Comparison of ENCODE assay signal across 9 mouse cellular contexts in the genomic region with DNA sequence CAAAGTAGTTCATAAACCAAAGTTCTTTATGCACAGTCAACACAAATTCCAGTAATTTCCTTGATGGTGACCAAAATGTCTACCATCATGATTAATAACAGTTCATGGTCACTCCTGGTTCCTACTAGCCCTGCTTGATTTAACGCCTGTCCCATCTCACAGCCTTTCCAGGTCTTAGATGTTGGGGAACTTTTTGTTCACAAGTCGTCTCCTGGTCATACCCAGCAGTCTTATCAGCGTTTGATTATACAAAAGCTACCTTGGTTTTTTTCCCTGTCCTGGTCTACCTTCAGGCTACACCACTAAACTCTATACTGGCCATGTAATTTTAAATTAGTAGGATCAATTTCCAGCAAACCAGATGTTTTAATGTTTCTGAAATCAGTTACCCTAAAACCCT. TPM values are rescaled to one million over a fixed set of nuclear protein-coding genes. Genes with fewer than 3 reads are reported as not detected.
DNase-seq lines count a peak whose midpoint lies in the region; ATAC-seq and TF ChIP-seq lines count a peak whose summit lies in the region.
"Had no signal": no experiment of that assay in that cellular context is flagged by ENCODE, and none has a peak within 500 bp of the region (broad histone marks: within the 10 kb centered on the region; RNA-seq: fewer than 3 reads in every experiment).

No protein-coding gene starts in this region.

- no peak for ATAC-seq in heart, embryonic 14.5 days (ENCODE audit: insufficient number of reproducible peaks, insufficient read depth, low FRiP score, low read depth)
- ATAC-seq in hindbrain, embryonic 11.5 days (ENCODE audit: low FRiP score): no peak

- peak overlapping the region in 1 of 2 experiments; percentile 90; a peak in 1 of 4 replicates for H3K4me3 ChIP-seq in heart, embryonic 14.5 days (ENCODE audit: control insufficient read depth in 1 of 2, insufficient read depth in 1 of 2, low read depth in 1 of 2, low read length in 2 of 2)
- H3K4me3 ChIP-seq in MEL (ENCODE audit: control insufficient read depth in 1 of 2, insufficient read depth in 1 of 2, low read depth in 2 of 2, low read length in 2 of 2): peak overlapping the region; percentile 12 to 75
- H3K4me3 ChIP-seq in hindbrain, embryonic 11.5 days (ENCODE audit: low read depth, low read length): peak overlapping the region; percentile 90
- H3K4me3 ChIP-seq in midbrain, embryonic 10.5 days: peak overlapping the region; percentile 92

- H3K79me2 ChIP-seq in MEL (ENCODE audit: control insufficient read depth, insufficient read depth, low read length, poor library complexity): peaks cover 41% of the 10 kb centered on the region

- H3K36me3 ChIP-seq in heart, embryonic 14.5 days (ENCODE audit: control insufficient read depth, insufficient read depth, low read length): peaks cover 36% of the 10 kb centered on the region
- H3K36me3 ChIP-seq in MEL (ENCODE audit: control insufficient read depth in 1 of 2, insufficient read depth in 2 of 2, low read length in 2 of 2): peaks cover 17 to 51% of the 10 kb centered on the region in 2 experiments
- H3K36me3 ChIP-seq in hindbrain, embryonic 11.5 days (ENCODE audit: control insufficient read depth, insufficient read depth, low read length): peaks cover 4% of the 10 kb centered on the region; the same call in 1 of the 2 replicates
- peaks cover 45% of the 10 kb centered on the region for H3K36me3 ChIP-seq in midbrain, embryonic 10.5 days

- H3K9me3 ChIP-seq in heart, embryonic 14.5 days (ENCODE audit: control insufficient read depth, low read length): no peaks in the 10 kb centered on the region
- no peaks in the 10 kb centered on the region for H3K9me3 ChIP-seq in MEL (replicated peaks; ENCODE audit: insufficient read depth, low read length)
- H3K9me3 ChIP-seq in hindbrain, embryonic 11.5 days (ENCODE audit: control insufficient read depth, low read length): no peaks in the 10 kb centered on the region
- no peaks in the 10 kb centered on the region for H3K9me3 ChIP-seq in midbrain, embryonic 10.5 days (replicated peaks)

- 57% methylated on average over 3 of the region's 3 CpGs for WGBS in heart, embryonic 14.5 days
- 59% methylated on average over 3 of the region's 3 CpGs for WGBS in hindbrain, embryonic 11.5 days
- WGBS in midbrain, embryonic 10.5 days: 77% methylated on average over 3 of the region's 3 CpGs

- TF ChIP-seq CTCF in MEL (IDR thresholded peaks at IDR 0.05 in 2 of 3, conservative IDR thresholded peaks at IDR 0.05 in 1 of 3; ENCODE audit: control insufficient read depth in 1 of 3, insufficient read depth in 1 of 3, low read depth in 2 of 3, low read length in 3 of 3, poor library complexity in 1 of 3, severe bottlenecking in 1 of 3): no peak

- no peak for TF ChIP-seq RAD21 in MEL (IDR thresholded peaks at IDR 0.05; ENCODE audit: low read depth, low read length)

- H3K27ac ChIP-seq in heart, embryonic 14.5 days (replicated peaks in 1 of 2; ENCODE audit: control insufficient read depth in 1 of 2, insufficient read depth in 1 of 2, low read depth in 2 of 2, low read length in 2 of 2): no peak overlapping the region; a peak in 1 of 4 replicates
- H3K27ac ChIP-seq in MEL (ENCODE audit: control insufficient read depth, low read depth, low read length): peak overlapping the region; percentile 39
- no peak overlapping the region for H3K27ac ChIP-seq in hindbrain, embryonic 11.5 days (ENCODE audit: low read depth, low read length)
- H3K27ac ChIP-seq in midbrain, embryonic 10.5 days (replicated peaks): 0 out of 2 replicates have a peak overlapping the region, but pooled peaks have one; percentile 100

- no peaks in the 10 kb centered on the region for H3K27me3 ChIP-seq in heart, embryonic 14.5 days (ENCODE audit: control insufficient read depth, insufficient read depth, low read length)
- no peaks in the 10 kb centered on the region for H3K27me3 ChIP-seq in MEL (ENCODE audit: control insufficient read depth in 1 of 2, insufficient read depth in 2 of 2, low read length in 2 of 2)
- H3K27me3 ChIP-seq in hindbrain, embryonic 11.5 days (ENCODE audit: control insufficient read depth, insufficient read depth, low read length): no peaks in the 10 kb centered on the region
- no peaks in the 10 kb centered on the region; the same call in 1 of the 2 replicates for H3K27me3 ChIP-seq in midbrain, embryonic 10.5 days (ENCODE audit: low read depth, poor library complexity, severe bottlenecking)

- H3K4me1 ChIP-seq in heart, embryonic 14.5 days (ENCODE audit: control insufficient read depth in 2 of 2, insufficient read depth in 2 of 2, low read length in 2 of 2): peaks cover 2 to 31% of the 10 kb centered on the region in 2 experiments
- H3K4me1 ChIP-seq in MEL (ENCODE audit: control insufficient read depth in 1 of 2, insufficient read depth in 2 of 2, low read length in 2 of 2): peaks cover 15 to 31% of the 10 kb centered on the region in 2 experiments
- no peaks in the 10 kb centered on the region; the same call in 1 of the 2 replicates for H3K4me1 ChIP-seq in hindbrain, embryonic 11.5 days (replicated peaks; ENCODE audit: control insufficient read depth, insufficient read depth, low read length)
- peaks cover 44% of the 10 kb centered on the region for H3K4me1 ChIP-seq in midbrain, embryonic 10.5 days

- TF ChIP-seq EP300 in MEL (IDR thresholded peaks at IDR 0.05; ENCODE audit: low read depth in 1 of 2, low read length in 2 of 2): no peak

- TF ChIP-seq POLR2A in MEL (IDR thresholded peaks at IDR 0.05; ENCODE audit: control insufficient read depth in 1 of 2, insufficient read depth in 1 of 2, low read depth in 1 of 2, low read length in 2 of 2, poor library complexity in 1 of 2): no peak

- no peak for DNase-seq in heart, adult 8-10 months (ENCODE audit: low spot score)
- no peak for DNase-seq in MEL (ENCODE audit: low read depth, low spot score)
- no peak for DNase-seq in hindbrain, embryonic 11.5 days (ENCODE audit: low spot score)
- DNase-seq in midbrain, embryonic 10.5 days (ENCODE audit: low spot score): no peak
- no peak for DNase-seq in frontal cortex, postnatal 36 days (ENCODE audit: low spot score in 2 of 2)
- no peak for DNase-seq in gastrocnemius, adult 18-20 months (ENCODE audit: low spot score)
- no peak for DNase-seq in thymus, postnatal 36 days
- DNase-seq: thymus, adult 2 months had no signal

- H3K9ac ChIP-seq in heart, embryonic 14.5 days (ENCODE audit: low read length): peak overlapping the region; percentile 100; the same call in 1 of the 2 replicates
- H3K9ac ChIP-seq in MEL (ENCODE audit: control insufficient read depth, low read depth, low read length, poor library complexity, severe bottlenecking): peak overlapping the region; percentile 64
- peak overlapping the region; percentile 100 for H3K9ac ChIP-seq in hindbrain, embryonic 11.5 days (ENCODE audit: low read depth, low read length)

- H3K4me2 ChIP-seq in heart, embryonic 14.5 days (ENCODE audit: low read length): peak overlapping the region; percentile 67
- H3K4me2 ChIP-seq in hindbrain, embryonic 11.5 days (replicated peaks; ENCODE audit: low read depth, low read length): peak overlapping the region; percentile 53

TF ChIP-seq in MEL, 35 proteins besides CTCF, POLR2A, EP300 and RAD21:
- TF ChIP-seq TAL1 (IDR thresholded peaks at IDR 0.05; ENCODE audit: low read length) (no peak), RCOR1 (IDR thresholded peaks at IDR 0.05; ENCODE audit: low read depth, low read length) (no peak), HCFC1 (IDR thresholded peaks at IDR 0.05; ENCODE audit: low read depth, low read length) (no peak), CHD2 (IDR thresholded peaks at IDR 0.05; ENCODE audit: low read length) (no peak), CHD1 (IDR thresholded peaks at IDR 0.05; ENCODE audit: low read depth, low read length) (no peak), ELF1 (IDR thresholded peaks at IDR 0.05; ENCODE audit: low read depth, low read length) (no peak), POLR2AphosphoS5 (IDR thresholded peaks at IDR 0.05; ENCODE audit: borderline replicate concordance, low read depth, low read length) (no peak), USF2 (IDR thresholded peaks at IDR 0.05; ENCODE audit: borderline replicate concordance in 1 of 2, insufficient read depth in 1 of 2, low read depth in 1 of 2, low read length in 2 of 2) (no peak), BHLHE40 (IDR thresholded peaks at IDR 0.05; ENCODE audit: borderline replicate concordance, low read depth, low read length) (no peak), POLR2AphosphoS2 (IDR thresholded peaks at IDR 0.05; ENCODE audit: low read length) (no peak)

RNA-seq across cellular contexts. Expression of a gene that starts 3.2 kb away (rescaled TPM):
- 24.7 and 25.2 TPM in 2 replicates for polyA plus RNA-seq in heart, embryonic 14.5 days (2014; fragmentation: Nextera tagmentation; extraction: Ambion mirVana)
- total RNA-seq in heart, adult 8-10 months (2022): 10 to 100 TPM; 24.5 to 31.5 (median 28.2) TPM
- total RNA-seq in MEL (2012; rRNA removed): 15.3 and 18.8 TPM in 2 replicates
- polyA plus RNA-seq in MEL (2012; ENCODE audit: insufficient read depth in 1 of 2, insufficient read length in 2 of 2, low read depth in 1 of 2, low replicate concordance in 2 of 2, missing spikeins in 1 of 2): 10 to 100 TPM in 1 of 2 experiments, not detected in 1; 14.3 TPM
- polyA plus RNA-seq in hindbrain, embryonic 11.5 days (2014; fragmentation: Nextera tagmentation; extraction: Ambion mirVana): 57.9 and 61.3 TPM in 2 replicates
- 62.9 and 74.4 TPM in 2 replicates for polyA plus RNA-seq in midbrain, embryonic 10.5 days (2016; fragmentation: Nextera tagmentation; extraction: Ambion mirVana)
- total RNA-seq in gastrocnemius, adult 18-20 months (2021): 10 to 100 TPM; 23.2 to 26.4 TPM

Comparison
In these comparisons a context has a peak if more than half of its experiments do, and no peak if none do; other contexts are left out.
1. H3K27ac ChIP-seq: peak in MEL (single experiment) and midbrain, embryonic 10.5 days (single experiment); none in heart, embryonic 14.5 days (0 of 2) and hindbrain, embryonic 11.5 days (single experiment).
2. Peak in every context shown above with its lines, with median percentiles within 50 percentile points of each other: H3K9ac ChIP-seq.